Mouse (Mus musculus) cerebral cortex, adult 2 months (tissue): ENCODE results near the gene Irf3.

Experiments
- WGBS: fragments of 180-500 bp; shearing (Covaris S2); methylation state at CpG from one replicate; pipeline ENCODE4 v1.1.7; 2018; 5-methylcytosine and 5-hydroxymethylcytosine counted together

The Irf3 gene

DNA sequence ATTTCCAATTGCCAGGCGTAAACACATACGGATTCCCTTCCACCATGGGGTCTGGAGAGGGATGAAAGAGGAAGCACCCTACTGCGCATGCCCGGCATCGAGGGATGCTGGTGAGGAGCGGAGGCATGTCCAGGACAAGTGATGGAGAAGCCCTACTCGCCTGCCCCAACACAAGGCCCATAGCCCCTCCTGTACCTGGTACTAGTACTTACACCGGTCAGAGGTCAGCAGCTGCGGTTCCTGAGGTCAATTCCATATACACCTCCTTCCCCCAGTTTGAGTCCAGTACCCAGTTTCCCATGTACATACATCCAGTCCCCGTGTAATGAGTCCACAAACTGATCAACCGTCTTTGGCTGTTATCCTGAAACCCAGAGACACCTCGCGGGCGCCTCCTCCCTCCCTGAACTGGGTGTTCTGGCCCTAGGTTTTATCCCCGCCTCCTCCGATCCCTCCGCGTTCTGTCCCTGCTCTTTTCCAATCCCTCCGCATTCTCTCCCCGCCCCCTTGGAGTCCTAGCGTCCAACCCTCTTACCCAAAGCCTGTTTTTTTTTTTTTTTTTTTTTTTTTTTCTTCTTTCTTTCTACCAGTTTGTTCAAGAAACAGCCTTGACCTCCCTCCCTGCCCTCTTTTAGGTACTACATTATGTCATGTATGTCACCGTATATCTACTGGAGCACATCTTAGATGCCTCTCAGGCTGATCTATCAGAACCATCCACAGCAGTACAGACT, 22.9 kb upstream of the Irf3 start, which contains the start of gene Cpt1c:
Cpt1c (minus strand) TSS at position 469 of the 734 bp plus-strand sequence.
- 1% methylated on average over 22 of the region's 22 CpGs for WGBS

DNA sequence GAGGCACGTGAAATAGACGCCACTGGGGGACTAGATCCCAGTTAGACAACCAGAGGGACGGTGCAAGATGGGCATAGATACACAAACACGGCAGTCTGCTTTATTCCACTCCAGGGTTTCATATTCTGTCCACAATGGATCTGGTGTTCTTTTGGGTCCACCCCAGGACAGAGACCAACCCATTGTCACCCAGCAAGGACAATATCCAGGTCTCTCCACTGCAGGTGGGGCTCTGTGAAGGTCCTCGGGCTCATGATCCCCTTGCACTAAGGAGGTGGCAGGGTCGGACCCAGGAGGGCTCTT, 22.4 kb upstream of the Irf3 start:
- 15% methylated on average over 6 of the region's 6 CpGs for WGBS

DNA sequence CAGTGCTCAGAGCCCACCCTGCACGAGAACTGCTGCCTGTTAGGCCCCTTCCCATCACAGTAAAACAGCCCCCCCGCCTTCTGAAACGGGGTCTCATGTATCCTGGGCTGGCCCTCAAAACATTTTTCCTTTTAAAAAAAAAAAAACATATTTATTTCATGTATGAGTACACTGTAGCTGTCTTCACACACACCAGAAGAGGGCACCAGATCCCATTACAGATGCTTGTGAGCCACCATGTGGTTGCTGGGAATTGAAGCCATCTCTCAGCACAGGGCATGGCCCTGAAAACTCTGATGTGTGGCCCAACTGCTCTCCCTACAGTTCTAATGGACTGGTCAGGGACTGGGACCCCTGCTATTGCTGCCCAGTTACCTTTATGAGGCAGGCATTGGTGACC, 19.1 kb upstream of the Irf3 start:
- 91% methylated on average over 3 of the region's 3 CpGs for WGBS

DNA sequence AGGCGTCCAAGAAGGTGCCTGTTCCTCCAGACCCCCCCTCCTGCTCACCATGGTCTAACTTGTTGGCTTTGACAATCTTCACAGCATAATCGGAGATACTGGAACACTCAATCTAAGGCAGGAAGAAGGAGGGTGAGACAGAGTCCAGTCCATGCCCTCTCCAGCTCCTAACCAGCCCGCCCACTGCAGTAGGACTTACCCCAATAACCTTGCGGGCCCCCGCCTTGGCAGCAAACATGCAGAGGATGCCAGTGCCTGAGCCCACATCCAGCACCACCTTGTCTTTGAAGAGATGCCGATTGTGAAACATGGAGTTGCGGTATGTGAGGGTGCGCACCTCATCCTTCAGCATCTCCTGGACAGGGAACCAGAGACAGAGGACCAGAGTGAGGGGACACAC, 15.9 kb upstream of the Irf3 start:
- WGBS = 95% methylated on average over 8 of the region's 8 CpGs

DNA sequence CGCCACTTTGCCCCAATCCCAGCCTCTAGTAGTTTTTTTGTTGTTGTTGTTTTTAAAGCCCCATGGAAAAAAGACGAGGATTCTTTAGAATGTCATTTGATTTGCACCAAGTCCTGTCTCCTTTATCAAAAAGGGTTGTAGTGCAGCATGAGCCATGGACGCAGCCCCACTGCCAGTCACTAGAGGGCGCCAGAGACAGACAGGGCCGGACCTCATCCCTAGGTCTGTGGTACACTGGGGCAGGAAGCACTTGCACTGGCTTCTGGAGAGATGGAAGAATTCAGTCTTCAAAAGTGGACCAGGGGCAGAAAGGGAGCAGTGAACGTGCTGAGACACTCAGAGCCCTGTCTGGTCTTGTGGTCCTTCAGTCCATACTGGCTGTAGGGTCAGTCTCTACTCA, 14.4 kb upstream of the Irf3 start:
- WGBS = 26% methylated on average over 6 of the region's 6 CpGs

DNA sequence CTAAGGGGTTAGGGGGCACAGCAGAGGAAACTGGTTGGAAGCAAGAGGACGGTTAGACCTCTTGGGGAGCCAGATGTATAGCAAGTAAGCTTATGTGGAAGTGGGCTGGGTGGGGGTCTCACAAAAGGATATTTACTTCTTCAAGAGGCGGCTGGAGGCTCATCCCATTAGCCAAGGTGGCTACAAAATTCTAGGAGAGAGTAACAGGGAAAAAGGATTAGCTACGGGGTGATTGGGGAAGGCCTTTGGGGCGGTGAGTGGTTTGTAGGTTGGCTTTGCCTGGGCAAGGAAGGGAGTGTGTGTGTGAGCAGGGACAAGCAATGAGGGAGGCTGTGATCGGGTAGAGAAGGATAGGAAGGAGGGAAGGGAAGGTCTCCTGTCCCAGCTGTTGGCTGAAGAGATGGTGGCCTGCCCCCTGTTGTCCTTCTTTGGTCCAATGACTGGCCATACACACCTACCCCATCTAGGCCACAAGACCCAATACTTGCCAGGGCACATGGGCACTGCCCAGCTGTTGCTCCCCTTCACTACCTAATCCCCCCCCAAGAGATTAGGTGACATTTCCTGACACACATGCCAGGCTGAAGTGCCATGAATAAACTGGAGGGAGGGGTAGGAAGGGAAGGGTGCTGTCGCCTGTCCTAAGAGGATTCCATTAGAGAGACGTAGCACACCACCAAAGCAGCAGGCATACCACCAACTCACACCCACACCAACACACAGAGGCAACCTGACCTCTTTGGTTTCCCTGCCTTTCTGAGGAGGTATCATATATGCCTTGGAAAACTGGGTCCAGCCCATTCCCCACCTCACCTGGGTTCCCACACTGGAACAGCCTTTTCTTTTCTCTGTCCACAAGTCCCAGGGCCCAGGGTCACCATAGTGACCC, 13.3 kb upstream of the Irf3 start:
- 65% methylated on average over 7 of the region's 7 CpGs for WGBS

DNA sequence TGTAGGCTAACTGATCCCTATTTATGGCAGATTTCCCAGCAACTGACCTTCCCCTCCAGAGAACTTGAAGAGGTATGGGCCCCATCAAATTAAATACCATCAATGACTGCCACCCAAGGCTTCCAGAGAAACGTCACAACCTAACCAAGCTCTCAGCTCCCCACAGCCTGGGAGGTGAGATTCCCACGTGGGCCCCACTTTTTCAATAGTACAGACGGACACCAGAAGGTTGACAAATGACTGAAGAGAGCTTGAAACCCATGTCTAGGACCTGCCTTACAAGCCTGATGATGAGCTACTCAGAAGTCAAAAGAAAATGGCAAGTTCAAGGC, 12.6 kb upstream of the Irf3 start:
- WGBS = 31% methylated on average over 3 of the region's 3 CpGs

DNA sequence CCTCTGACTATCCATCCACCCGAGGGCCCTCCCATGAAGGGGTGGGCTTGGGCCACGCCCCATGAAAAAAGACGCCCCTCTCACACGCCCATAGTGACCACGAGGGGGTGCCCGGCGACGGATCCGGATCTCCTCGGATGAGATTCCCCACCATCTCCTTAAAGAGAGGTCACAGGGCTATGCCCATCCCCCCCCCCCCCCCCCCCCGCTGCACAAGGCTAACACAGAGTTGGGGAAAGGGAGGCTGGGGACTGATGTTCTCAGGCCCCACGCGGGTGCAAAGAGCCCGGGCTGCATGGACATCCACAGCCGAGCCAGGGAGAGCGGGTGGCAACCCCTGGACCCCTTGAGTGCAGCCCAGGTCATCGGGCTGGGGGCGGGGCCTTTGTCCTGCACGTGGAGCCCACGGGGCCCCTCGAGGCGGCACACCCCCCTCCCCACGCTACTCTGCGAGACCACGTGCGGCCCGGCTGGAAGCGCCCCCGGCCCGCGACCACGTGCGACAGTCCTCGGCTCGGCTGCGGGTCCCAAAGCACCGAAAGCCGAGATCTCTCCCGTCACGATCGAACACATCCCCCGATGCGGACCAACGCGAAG, 11.8 kb upstream of the Irf3 start:
- WGBS = under 1% methylated on average over 44 of the region's 45 CpGs

DNA sequence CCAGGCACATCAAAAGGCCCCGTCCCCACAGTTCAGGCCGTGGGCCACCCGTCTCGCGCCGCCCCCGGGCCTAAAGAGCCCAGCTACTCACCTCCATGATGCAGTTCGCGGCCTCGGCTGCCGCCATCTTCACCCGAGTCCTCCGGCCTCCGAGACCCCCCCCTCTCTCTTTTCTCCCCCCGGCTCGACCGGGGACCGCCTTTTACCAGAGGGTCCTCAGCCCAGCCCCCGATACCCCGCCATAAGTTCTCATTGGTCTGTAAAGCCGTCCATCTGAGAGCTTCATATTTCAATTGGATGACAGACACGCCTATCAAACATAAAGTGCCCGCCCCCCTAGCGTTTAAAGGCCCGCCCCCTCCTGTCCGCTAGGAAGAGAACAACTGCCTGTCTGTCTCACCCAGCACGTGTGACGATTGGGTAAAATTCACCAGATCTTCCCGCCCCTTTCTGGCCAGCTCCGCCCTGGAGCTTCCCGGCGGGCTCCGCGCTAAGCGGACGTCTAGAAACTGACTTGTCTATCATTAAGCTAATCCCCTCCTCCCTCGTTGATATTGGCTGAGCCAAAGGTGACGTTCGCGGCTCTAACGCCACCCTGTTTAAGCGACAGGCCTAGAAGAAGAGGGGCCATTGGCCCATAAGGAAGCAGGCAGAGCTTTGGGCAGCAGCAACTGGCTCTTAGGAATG, 11.1 kb upstream of the Irf3 start, which contains the start of gene Prmt1:
Prmt1 (minus strand) TSS at position 377 of the 687 bp plus-strand sequence.
- WGBS = 2% methylated on average over 42 of the region's 42 CpGs

DNA sequence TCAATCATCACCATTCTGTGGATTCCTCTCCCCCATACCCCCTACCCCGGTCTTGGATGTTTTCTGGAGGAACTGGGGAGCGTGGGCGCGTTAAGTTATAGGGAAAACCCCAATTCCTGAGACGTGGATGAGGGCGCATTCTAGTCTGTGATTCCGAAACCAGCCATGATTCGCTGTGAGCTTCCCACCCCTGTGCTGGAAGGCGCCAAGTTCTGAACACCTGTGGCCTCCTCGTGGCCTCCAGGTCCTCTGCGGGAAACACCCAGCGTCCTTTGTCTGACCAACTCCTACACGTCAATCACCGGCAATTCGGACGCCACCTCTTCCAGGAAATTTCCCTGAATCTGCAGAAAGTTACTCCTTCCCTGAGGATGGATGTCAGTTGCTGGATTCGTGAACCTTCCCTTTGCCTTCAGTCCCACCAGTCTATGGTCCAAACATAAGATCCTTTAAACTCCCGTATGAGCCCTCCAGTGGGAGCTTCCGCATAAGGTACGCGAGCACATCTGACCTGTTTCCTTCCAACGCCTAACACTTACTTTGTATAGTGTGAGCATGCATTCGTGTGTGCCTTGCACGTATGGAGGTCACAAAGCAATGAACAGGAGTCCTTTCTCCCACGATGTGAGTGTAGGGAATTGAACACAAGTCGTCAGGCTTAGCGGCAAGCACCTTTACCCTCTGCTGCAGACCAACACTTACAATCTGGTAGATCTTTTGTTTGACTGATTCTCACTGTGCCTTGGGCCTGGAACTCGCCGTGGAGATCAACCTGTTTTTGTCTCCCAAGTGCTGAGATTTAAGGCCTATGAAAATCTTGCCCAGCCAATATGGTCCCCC, 10.3 kb upstream of the Irf3 start:
- under 1% methylated on average over 29 of the region's 29 CpGs for WGBS

DNA sequence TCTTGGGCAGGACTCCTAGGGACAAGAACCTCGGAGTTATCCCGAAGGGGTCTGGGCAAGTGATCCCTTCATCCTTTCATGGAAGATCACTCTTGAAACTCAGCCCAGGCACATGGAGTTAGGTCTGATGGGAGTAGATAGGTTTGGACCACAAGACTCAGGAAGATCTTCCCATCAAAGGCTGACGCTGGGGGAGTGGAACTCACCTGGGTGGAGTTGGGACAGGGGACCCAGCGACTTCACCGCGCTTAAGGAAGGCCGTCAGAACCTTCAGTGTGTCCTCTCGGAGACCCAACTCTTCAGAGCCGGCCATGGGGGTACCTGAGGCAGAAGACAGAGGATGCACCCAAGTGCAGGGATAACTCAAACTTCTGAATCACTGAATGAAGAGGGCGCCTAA, 776 bp upstream of the Irf3 start:
- WGBS = 16% methylated on average over 10 of the region's 10 CpGs

DNA sequence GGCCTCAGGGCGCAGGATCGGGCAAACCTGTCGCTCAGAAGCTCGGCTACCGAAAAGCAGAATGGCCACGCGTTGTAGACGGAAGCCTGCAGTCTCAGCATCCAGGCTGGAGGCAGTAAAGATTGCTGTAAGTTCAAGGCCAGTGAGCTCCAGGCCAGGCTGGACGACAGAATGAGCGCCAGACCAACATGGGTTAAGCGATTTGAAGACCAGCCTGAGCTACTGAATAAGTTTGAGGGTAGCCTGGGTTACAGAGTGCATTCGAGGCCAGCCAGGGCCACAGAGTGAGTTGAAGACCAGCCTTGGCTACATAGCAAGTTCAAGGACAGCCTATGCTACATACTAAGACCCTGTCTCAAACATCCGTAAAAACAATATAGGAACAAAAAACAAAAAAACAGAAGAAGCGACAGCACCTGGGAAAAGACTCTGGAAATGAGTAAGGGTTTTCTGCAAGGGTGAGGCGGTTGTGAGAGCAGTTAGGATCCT, 536 bp downstream of the Irf3 start:
- WGBS = 3% methylated on average over 15 of the region's 15 CpGs

DNA sequence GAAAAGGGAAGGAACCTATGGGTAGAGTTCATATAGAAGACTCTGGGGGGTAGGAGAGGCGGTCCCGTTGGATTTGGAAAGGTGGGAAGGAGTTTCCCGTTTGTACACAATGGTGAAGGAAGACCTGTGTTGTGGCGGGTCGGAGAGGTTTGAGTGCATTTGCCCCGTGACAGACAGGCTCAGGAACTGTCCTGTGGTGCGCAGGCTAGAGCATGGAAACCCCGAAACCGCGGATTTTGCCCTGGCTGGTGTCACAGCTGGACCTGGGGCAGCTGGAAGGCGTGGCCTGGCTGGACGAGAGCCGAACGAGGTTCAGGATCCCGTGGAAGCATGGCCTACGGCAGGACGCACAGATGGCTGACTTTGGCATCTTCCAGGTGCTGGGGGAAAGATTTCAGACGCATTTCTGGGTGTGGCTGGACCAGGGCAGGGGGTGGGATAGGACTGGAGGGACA, 1.1 kb downstream of the Irf3 start, which contains the start of gene Bcl2l12:
Bcl2l12 (minus strand) TSS at position 212 of the 455 bp plus-strand sequence.
- 2% methylated on average over 18 of the region's 18 CpGs for WGBS

DNA sequence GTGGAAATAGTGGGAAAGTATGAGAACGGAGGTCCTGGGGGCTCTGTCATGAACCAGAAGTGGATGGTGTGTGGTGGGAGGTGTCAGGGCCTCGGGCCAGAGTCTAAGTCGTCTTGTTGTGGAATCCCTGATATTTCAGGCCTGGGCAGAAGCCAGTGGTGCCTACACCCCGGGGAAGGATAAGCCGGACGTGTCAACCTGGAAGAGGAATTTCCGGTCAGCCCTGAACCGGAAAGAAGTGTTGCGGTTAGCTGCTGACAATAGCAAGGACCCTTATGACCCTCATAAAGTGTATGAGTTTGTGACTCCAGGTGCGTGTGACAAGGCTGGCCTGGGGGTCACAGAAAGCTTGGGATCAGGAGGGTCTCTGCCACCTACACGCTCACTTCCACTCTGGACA, 2.3 kb downstream of the Irf3 start:
- WGBS = 52% methylated on average over 11 of the region's 11 CpGs

DNA sequence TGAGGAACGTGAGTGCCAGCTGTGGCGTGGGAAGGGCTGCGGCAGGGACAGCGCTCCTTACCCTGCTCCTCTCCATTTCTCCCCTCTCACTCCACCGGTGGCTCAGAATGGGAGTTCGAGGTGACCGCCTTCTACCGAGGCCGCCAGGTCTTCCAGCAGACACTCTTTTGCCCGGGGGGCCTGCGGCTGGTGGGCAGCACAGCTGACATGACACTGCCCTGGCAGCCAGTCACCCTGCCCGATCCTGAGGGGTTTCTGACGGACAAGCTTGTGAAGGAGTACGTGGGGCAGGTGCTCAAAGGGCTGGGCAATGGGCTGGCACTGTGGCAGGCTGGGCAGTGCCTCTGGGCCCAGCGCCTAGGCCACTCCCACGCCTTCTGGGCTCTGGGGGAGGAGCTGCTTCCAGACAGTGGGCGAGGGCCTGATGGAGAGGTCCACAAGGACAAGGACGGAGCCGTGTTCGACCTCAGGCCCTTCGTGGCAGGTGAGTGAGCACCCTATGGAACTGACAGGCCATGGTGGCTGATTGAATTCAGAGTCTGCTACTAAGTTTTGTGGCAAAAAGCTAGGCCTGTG, 3.2 kb downstream of the Irf3 start:
- 64% methylated on average over 21 of the region's 21 CpGs for WGBS

DNA sequence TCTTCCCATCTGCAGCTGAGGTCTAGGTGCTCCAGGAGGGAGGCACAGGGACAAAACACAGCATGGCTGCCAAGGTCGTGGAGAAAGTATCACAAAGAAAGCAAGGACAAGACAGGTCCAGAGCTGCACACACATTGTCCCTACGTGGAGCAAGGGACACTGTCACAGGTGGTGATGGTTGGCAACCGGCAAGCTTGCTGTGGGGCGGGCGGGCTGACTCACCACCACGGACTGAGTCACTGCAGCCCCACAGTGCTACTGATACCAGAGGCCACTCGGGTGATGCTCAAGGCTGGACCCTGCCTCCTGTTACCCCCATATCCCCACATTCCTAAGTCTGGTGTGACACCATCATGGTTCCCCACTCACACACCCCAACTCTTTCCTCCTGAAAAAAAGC, 5.0 kb downstream of the Irf3 start:
- 57% methylated on average over 7 of the region's 7 CpGs for WGBS

DNA sequence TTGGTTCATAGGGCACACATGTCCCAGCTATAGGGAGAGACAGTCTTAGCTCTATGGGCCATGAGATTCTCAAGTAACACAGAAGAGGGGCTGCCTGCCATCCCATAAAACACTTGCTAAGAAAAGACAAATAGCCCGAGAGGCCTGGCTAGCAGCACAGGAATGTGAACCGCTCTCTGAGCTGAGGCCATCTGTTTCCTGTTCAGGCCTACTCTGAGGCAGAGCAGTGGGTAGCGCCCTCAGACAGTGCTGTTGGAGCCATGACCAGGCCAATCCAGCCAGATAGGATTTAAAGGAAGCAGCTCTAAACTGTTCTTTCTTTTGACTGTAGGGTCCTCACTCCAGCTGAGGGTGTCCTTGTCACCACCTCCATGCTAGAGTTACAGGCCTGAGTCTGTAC, 7.1 kb downstream of the Irf3 start:
- 63% methylated on average over 3 of the region's 3 CpGs for WGBS

DNA sequence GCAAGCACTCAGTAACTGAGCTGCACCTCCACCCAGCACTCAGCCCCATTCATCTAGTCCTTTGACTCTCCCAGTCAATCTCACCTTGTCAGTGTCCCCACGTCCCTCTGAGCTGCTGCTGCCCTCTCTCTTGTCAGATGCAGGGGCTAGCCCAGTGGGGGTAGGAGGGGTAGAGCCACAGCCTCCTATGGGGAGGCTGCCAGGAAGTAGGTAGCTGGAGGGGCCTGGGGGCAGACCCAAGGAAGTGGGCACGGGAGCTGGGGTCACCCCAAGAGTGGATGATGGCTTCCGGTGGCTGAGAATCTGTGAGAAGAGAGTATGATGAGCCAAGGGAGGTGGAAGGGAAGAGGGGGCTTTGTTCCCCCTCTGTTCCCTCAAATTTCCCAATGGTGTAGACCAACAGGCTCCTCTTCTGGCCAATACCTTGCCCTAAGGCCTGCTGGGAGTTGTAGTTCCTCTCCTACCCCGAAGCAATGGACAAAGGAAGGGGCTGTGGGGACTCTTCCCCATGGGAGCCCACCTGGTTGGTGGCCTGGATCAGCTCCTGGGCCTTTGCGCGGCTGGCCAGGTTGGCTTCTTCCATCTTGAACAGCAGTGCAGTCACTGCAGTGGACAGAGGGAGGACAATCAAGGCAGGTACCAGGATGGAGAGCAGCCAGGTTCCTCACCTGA, 8.0 kb downstream of the Irf3 start:
- 88% methylated on average over 6 of the region's 6 CpGs for WGBS

DNA sequence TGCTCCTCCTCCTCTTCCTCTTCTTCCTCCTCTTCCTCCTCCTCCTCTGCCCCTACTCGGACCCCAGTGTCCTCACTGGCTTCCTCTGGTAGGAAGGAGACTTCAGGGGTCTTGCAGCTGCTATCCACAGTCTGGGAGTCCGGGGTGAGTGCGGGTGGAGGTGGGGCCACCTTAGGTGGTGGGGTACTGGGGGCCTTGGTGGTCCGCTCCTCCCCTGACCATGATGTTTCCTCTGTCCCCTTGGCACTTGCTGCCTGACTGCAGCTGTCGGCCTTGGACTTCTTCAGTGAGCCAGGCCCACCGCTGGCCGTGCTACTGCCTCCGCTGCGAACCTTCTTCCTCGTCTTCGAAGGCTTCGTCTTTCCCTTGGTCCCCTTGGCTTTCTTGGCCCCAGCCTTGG, 9.1 kb downstream of the Irf3 start:
- 93% methylated on average over 12 of the region's 12 CpGs for WGBS

DNA sequence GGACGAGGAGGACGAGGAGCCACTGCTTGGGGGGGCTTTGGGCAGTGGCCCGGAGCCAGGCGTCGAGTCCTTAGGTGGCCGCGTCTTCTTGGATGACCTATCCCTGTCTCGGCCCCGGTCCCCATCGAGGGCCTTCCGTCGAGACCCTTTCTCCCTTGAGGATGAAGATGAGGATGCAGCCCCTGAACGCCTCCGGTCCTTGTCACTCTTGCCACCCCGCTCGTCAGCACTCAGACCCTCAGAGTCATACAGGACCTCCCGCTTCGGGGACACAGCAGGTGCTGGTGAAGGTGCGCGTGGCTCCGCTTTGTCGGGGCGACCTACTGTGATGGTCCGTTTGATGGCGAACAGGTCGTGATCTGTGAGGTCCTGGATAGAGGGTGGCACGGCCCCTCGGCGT, 9.7 kb downstream of the Irf3 start:
- WGBS = 94% methylated on average over 29 of the region's 29 CpGs
